Mouse (Mus musculus): ENCODE measurements at regions not wholly inside any gene's neighbourhood (a gene's known extent, or its start where the extent isn't known, plus 50 kb on each side); places are given as distances from the start of the nearest gene placed in this dataset.

DNA sequence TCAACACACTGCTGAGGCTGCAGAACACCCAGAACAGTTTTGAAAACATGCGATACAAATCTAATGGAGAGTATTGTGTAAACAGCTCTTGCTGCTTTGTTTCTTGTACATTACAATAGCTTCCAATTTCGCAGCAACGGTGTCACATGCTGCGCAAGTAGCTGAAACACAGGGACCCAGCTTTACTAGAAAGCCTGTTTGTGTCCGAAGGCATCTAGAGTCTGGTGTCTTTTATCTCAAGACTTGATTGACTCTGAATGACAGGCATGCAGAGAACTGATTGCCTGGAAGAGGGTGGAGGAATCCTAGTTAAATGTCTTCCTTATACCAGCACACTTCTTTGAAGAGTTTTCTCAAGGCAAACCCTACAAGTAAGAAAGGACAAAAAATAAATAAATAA, 66.1 kb upstream of the Fgf10 start:
- no peak for DNase-seq (ENCODE audit: low spot score)

DNA sequence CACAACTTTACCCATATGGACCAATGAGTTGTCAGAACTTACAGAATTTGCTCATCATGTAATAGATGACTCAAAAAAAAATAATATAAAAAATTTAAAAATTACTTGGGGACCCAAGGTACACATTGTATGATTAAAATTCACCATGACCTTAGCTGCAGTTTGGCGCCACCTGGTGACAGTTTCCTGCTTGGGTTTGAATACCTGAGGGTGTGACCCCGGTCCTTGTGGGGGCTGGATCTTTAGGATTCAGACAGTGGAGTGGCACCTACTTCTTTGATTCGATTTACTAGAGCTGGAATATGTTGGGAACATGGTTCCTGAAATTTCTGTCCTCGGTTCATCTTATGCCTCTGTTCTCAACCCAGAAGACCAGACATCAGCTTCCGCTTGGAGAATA, 72.7 kb upstream of the Fgf10 start:
- peak; percentile 17 for DNase-seq (ENCODE audit: low spot score)

DNA sequence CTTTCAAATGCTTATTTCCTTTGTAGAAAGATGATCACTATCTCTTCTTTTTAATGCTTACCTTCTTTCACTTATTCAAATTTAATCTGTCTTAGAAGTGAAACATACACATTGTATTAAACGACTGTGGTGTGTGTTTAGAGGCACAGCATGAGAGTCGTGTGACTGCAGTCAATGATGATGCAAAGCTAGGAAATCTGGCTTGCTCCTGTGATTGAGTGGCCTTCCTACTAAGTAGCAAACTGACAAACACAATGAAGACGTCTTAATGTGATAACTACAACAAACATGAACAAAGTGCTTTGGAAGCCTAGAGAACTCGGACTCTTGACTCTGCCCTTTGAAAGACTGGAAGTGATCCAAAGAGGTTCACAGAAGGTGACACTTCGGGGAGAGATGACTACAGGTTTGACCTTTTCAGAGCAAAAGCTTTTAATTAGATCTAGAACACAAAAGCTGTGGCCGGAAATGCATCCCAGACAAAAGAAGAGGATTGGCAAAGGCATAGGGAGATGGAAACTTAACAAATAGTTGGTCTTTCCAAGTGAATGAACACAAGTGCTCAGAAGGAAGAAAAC, 73.3 kb upstream of the Fgf10 start:
- DNase-seq (ENCODE audit: low spot score) = no peak

- DNase-seq (ENCODE audit: low spot score) = no peak
These were observed 77.5 kb upstream of the Fgf10 start for GRCm38 (mm10) chr13:118592074-118592473.

GRCm38 (mm10) chr13:118572555-118572954, 97.0 kb upstream of the Fgf10 start:
- DNase-seq (ENCODE audit: low spot score) = no peak

DNA sequence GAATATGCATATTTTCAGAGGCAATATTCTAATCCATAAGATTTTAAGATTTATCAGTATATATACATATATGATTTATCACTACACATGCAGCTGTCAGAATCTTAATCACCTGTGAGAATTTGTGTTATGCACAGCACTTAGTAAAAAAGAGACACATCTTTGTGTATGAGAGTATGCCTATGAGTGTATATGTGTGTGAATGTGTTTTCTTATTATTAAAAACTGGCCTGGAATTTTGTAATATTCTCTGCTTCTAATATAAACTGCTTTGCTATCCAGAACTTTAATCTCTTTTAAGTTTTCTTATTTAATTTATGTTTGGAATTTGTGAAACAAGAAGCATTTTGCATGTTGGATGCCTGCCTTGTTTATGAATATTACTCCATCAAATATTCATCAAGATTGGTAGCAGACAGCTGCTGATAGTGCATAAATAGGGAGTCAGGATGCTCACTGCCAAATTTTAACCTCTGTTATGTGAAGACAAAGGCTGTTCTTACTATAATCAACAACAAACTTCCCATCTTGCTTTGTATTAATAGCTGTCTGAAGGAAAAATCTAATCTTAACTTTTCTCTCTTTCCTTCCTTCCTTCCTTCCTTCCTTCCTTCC, 104.3 kb upstream of the Fgf10 start:
- no peak for DNase-seq (ENCODE audit: low spot score)

GRCm38 (mm10) chr13:118558966-118559365, 110.6 kb upstream of the Fgf10 start:
- no peak for DNase-seq (ENCODE audit: low spot score)

GRCm38 (mm10) chr13:118552029-118552428, 117.6 kb upstream of the Fgf10 start:
- DNase-seq (ENCODE audit: low spot score) = no peak

DNA sequence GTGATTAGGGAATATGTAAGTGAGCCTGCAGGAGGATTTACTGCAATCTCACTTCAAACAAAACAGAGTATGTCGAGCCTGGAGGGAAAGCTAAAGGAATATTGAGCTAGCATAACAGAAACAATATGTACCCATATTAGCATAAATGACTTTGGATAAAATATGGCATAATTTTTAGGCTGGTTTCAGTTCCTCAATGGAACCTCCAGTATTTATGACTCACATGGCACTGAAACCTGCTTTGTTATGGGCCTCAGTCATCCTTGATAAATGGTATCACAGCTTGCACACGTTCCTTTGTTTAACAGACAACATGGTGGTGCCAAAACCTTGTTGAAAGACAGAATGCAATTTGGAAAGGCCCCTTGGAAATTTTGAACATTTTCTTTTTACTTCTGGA, 130.8 kb upstream of the Fgf10 start:
- no peak for DNase-seq (ENCODE audit: low spot score)

GRCm38 (mm10) chr13:118513961-118514360, 126.9 kb upstream of the Mrps30 start:
- DNase-seq (ENCODE audit: low spot score) = no peak

DNA sequence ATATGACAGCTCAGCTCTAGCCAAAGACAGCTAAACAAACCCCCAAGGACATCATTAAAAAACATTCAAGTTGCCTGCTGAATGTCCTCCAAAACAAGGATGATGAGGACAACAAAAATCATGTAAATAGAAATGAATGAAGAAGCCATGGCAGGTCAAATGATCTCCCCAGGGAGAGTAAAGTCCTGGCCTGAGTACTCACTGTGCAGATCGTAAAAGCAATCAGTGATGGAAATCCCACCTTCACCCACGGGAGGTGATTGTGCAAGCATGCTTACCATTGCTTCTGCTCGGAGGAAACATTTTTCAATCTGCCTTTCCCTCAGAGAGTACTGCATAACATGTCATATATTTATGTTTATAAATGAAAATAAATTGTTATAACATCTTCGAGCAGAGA, 119.1 kb upstream of the Mrps30 start:
- DNase-seq (ENCODE audit: low spot score) = no peak

DNA sequence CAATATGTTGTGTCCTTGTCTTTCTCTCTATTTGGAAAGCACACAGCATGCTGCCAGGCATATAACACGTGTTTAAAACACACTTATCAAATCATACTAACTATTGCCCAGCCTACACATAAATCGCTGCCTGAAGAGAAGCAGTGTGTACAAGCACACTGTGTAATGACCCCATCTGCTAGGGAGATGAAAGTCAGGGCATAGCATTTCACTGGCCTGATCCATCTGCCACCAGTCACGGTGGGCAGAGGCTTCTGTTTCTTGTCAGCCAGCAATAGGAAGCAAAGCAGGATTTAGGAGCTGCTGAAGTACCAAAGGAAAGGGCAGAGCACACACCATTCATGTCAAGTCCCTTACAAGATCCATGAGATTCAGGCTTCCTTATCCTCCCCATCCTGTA, 103.6 kb upstream of the Mrps30 start:
- DNase-seq (ENCODE audit: low spot score) = no peak

DNA sequence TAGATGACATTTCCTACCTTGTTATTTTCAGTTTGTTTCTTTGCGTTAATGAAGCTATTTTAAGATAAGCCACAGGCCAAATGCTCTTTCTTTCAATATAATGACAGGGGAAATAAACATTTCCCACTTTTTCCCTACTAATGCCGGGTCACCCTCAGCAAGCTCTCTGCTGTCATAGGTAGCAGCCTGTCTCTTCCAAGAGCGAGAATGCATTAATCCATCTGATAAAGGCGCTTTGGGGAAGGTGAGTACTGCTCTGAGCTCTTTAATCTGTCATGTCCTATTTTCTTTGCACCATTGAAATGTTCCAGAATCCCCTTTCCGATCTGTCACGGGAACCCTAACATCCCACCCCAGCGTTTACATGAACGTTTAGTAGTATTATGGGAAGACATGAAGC, 96.0 kb upstream of the Mrps30 start:
- DNase-seq (ENCODE audit: low spot score) = no peak

GRCm38 (mm10) chr13:118480237-118480636, 93.2 kb upstream of the Mrps30 start:
- no peak for DNase-seq (ENCODE audit: low spot score)

DNA sequence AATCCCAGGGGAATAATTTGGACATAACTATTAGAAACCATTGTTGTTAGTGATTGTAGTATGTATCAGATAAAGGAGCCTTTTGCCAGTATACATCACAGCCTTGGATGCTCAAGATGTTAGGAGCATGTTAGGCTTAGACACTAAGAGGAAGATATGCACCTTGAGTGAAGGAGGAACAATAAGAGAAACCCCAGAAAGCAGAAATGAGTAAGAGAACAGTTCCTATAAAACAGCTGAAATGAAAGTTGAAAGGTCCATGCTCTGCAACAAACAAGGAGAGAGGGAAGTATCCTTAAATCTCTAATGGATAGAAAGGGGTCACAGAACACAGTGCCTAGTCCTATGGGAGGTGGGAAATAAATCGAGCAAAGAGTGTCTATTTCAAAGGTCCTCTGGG, 91.4 kb upstream of the Mrps30 start:
- no peak for DNase-seq (ENCODE audit: low spot score)

GRCm38 (mm10) chr13:118472578-118472977, 85.5 kb upstream of the Mrps30 start:
- no peak for DNase-seq (ENCODE audit: low spot score)

- no peak for DNase-seq (ENCODE audit: low spot score)
These were observed 72.8 kb upstream of the Mrps30 start for GRCm38 (mm10) chr13:118459672-118460384.

- no peak for DNase-seq (ENCODE audit: low spot score)
These were observed 62.1 kb upstream of the Mrps30 start for GRCm38 (mm10) chr13:118448977-118449705.

DNA sequence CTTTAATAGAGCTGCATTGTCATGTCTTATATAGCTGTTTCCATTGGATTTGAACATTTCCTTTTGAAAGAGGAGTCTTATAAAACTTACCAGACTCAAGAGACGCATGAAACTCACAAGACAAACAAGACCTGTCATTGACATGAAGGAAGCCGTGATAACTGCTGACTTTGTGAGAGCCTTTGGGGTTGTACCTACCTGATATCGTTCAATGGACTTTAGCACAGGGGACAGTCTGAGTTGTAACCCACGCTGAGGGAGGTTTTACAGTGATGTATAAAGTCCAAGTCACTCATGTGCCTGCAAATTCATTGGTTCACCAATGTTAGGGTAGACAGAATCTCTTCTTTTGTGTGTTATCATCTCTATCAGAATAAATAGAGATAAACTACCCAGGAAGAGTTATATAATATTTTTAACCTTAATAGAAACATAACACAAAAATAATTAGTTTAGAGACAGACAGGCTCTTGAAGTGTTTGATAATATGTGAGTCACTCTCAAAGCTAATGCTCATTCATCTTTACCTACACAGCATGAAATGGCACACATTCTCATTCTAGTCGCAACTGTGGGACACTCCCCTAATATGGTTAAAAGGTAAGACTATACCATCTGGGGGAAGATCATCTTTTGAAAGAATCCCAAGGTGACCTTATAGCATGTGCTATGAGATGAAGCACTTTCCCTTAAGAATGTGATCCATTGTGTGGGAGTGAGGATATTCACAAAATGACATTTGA, 54.4 kb upstream of the Mrps30 start:
- DNase-seq (ENCODE audit: low spot score) = no peak
